Mouse (Mus musculus): Measurements from ENCODE around the gene Vangl2.
"Not testable (repeated sequence)": the region's sequence is repeated elsewhere in the genome, so short reads cannot be mapped to it uniquely, and the experiment has no call there.

Vangl2 gene

DNA sequence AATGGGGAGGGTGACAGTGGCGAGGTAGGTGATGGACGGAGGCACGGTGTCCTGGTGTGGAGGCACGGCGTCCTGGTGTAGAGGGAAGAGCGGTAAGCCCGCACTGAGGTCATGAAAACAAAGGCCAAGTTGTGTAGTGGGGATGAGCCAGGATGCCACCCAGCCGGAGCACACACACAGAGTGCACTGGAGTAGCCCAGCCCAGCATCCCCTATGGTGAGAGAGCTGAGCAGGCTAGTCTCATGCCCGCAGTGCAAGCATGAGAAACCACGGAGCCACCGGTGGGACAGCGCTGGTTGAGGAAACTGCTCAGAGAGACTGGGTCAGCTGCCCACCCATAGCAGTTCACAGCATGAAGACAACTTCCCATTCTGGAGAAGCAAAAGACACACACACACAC lies 26.6 kb downstream of the Vangl2 start:
- no peak for DNase-seq (ENCODE audit: low spot score)

DNA sequence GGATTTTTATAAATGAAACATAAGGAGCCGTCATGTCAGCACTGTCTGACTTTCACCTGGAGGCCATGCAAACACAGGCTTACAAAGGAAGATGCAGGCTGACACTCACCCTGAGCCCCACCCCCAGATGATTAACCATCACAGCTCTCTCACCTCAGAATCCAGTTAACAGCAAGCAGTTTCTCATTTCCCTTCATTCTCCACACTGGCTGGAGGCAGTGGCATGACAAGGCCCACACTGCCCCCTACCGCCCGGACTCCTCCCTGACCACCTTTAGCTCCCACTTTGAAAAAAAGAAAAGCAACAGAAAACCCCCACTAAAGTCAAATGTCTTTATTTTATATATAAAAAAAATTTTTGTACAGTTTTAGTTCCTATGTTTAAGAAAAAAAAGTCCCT lies 27.6 kb downstream of the Vangl2 start:
- peak; percentile 52 for DNase-seq (ENCODE audit: low spot score)

- no peak for DNase-seq (ENCODE audit: low spot score)
Measured at GRCm38 (mm10) chr1:171998820-171999597, 29.2 kb downstream of the Vangl2 start.

- DNase-seq (ENCODE audit: low spot score): no peak
Measured at GRCm38 (mm10) chr1:171996701-171997100, 31.5 kb downstream of the Vangl2 start.

DNA sequence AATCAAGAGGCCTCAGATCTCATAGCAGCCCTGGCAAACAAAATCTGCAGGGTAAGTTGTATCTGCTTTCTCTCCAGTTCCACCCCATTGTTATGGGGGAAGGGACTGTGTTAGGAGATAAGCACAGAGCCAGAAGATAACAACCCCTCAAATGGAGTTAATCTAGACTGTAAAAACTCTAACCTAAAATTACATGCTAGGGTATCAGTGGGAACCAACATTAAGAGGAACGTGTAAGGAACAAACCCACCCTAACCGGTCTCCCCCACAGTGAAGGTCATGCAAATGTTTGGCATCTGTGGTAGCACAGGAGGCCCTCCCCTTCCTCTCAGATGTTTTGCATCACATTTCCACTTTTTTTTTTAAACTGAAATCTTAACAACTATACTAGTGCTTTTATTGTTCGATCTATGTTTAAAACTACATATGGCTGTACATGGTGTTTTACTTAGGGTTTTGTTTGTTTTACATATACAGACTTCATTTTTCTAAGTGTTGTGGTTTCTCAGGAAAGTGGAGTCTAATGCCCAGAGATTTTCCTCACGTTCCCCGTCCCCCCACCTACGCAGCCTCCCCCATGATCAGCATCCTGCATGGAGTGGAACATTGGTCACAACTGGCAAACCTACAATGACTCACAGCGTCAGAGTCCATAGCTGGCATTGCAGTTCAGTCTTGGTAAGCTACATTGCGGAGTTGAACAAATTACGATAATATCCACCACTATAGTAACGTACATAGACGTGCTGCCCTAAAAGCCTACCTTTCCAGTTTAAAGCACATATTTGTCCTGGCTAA lies 33.1 kb downstream of the Vangl2 start:
- DNase-seq (ENCODE audit: low spot score): no peak

GRCm38 (mm10) chr1:171994501-171994900 lies 33.7 kb downstream of the Vangl2 start:
- DNase-seq (ENCODE audit: low spot score): no peak

GRCm38 (mm10) chr1:171992901-171993530 lies 35.2 kb downstream of the Vangl2 start:
- no peak for DNase-seq (ENCODE audit: low spot score)

DNA sequence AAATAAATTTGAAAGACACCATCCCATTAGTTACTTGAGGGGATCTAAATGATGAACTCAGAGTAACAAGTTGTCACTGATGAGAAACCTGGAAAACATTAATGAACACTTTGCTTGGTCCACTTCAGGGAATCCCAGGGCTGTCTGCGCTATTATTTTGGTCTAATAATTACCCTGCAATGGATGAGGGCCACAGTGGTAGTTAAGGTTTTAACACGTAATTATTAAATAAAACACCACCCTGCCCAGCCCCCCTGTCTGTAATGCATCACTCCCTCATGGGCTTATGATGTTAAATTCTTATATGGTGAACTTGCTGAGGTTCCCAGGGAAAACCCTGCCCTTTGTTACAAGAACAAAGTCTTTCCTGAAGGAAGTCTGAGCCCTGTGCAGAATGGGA lies 36.4 kb downstream of the Vangl2 start:
- no peak for DNase-seq (ENCODE audit: low spot score)

GRCm38 (mm10) chr1:171984121-171984520 lies 44.1 kb downstream of the Vangl2 start:
- no peak for DNase-seq (ENCODE audit: low spot score)

DNA sequence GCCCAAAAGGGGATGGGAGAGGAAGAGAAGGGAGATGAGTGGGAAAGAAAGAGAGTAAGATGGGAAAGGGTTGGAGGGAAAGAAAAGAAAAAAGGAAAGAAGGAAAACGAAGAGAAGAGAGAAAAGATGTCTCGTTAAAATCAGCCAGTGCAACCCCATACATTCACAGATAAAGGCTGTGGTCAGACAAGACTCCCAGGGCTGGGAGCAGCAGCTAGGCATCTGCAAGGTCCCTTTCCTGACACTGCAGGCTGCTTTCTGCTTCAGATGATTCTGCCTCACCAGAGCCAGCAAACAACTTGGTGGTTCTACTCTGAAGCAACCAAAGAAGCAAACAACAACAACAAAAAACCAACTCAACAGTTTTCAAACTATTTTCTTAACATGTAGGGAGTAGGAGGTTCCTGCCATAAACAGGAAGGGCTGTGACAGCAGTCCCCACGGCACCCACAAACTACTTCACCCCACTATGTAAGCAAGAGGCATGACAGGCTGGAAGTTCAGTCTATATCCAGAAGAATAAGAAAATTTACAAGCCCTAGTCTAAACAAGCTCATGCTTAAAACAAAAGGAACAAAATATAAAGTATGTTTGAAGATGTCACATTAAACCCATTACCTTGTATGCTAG lies 44.8 kb downstream of the Vangl2 start:
- DNase-seq (ENCODE audit: low spot score): no peak

DNA sequence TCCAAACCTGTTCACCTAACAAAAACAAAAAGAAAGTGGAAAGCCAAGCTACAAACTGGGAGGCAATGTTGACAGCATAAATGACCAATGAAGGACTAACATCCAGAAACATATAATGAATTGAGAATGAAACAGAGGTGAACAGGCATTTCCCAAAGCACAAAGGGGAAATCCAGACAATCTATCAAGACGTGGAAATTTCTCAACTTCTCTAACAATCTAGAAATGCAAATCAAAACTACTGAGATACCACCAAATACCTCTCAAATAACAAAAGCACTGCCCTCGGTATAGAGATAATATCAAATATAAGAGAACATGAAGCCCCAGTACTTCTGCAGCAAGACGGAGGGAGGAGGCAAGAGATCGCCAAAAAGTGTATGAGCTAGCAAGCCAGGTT lies 45.5 kb downstream of the Vangl2 start:
- no peak for DNase-seq (ENCODE audit: low spot score)

DNA sequence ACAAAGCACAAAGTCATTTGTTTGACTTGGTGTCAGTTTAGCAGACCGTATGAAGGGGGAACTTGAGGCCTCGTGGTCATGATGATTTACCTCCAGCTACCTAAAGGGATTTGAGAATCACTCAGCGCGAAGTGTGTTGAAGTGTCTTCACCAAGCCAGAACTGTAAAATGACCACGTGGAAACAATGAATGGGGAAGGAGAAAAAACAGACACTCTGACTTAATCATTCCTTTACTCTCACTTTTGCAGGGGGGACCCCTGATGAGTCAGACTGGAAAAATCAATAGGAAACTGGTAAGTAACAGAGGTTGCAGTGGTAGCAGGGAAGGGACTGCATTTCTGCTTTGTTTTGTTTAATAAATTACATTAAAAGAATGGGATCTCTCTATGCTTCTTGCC lies 46.1 kb downstream of the Vangl2 start:
- DNase-seq (ENCODE audit: low spot score): no peak

- no peak for DNase-seq (ENCODE audit: low spot score)
Measured at GRCm38 (mm10) chr1:171979969-171980730, 48.1 kb downstream of the Vangl2 start.

DNA sequence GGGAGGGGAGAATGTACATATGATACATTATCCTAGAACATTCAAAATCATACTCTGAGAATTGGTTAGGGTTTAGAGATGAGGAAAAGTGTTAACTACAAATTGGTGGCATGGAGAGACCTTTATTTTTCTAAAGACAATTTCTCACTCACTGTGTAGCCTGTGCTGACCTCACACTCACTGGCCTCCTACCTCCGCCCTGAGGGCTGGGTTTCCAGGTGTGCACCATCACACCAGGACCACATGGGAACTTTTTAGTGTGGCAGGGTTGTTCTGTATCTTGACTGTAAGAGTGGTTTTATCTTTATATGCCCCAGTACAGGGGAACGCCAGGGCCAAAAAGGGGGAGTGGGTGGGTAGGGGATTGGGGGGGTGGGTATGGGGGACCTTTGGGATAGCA lies 50.4 kb downstream of the Vangl2 start:
- no peak for DNase-seq (ENCODE audit: low spot score)

- no peak for DNase-seq (ENCODE audit: low spot score)
Measured at GRCm38 (mm10) chr1:171976826-171977539, 51.3 kb downstream of the Vangl2 start.

- no peak for DNase-seq (ENCODE audit: low spot score)
Measured at GRCm38 (mm10) chr1:171975831-171976230, 52.4 kb downstream of the Vangl2 start.

- DNase-seq (ENCODE audit: low spot score): no peak
Measured at GRCm38 (mm10) chr1:171975377-171975776, 52.9 kb downstream of the Vangl2 start.

DNA sequence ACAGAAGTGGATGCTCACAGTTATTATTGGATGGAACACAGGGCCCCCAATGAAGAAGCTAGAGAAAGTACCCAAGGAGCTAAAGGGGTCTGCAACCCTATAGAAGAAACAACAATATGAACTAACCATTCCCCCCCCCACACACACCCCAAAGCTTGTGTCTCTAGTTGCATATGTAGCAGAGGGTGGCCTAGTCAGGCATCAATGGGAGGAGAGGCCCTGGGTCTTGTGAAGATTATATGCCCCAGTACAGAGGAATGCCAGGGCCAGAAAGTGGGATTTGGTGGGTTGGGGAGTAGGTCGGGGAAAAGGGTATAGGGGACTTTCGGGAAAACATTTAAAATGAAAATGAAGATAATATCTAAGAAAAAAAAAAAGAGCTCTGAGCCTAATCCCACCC lies 53.9 kb downstream of the Vangl2 start:
- not testable (repeated sequence) for DNase-seq (ENCODE audit: low spot score)

DNA sequence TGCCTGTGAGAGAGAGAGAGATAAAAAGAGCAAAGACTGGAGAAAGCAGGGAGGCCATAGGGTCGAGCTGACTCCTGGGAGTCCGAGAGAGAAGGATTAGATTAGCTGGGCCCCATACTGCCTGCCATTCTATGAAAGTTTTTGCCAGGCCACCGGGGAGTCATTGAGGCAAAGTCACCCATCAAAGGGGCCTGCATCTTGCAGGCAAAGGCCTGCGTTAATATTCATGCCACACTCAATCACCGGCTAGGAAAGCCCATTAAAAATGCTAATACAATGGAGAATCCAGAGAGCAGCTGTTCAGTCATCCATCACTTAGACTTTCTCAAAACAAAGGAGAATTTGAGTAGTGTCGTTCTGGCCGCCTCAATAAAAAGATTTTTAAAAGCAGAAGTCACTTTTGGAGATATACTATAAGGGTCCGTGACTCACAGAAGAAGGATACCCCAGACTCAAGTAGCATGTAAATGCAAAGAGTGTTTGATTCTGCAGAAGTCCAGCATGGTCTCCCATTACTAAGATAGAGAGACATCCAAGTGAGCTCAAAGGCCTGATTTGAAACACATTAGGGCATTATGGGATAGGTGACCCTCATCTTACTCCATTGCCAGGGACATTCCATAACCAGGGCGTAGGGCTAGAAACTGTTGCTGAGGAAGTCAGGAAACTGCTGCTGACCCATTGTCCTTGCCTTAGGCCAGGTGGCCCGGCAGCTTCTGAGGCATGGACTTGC lies 57.2 kb downstream of the Vangl2 start:
- no peak for DNase-seq (ENCODE audit: low spot score)

GRCm38 (mm10) chr1:171969221-171969620 lies 59.0 kb downstream of the Vangl2 start:
- DNase-seq (ENCODE audit: low spot score): no peak

Measured in adipocyte (in vitro differentiated cells).